Mouse (Mus musculus) liver, postnatal 0 days (tissue): ENCODE measurements at regions not wholly inside any gene's neighbourhood (a gene's known extent, or its start where the extent isn't known, plus 50 kb on each side); places are given as distances from the start of the nearest gene placed in this dataset.

Experiments
- CTCF ChIP-seq: sonication (generic); IDR thresholded peaks from 2 replicates; pipeline ENCODE4 v1.5.1; 2016; ENCODE audit warnings: antibody characterized with exemption, low read depth
- EP300 ChIP-seq: IDR thresholded peaks from 2 replicates; pipeline ENCODE4 v1.6.1; 2016; ENCODE audit warnings: antibody characterized with exemption, low read depth, mild to moderate bottlenecking

GRCm38 (mm10) chr1:154104779-154105178, 96.2 kb upstream of the Zfp648 start:
- TF ChIP-seq CTCF (no peak), EP300 (no peak)
